Mouse (Mus musculus) adrenal gland, adult 18-20 months (tissue): Measurements from ENCODE around the gene Zfp709. TPM values are rescaled to one million over a fixed set of nuclear protein-coding genes. Genes with fewer than 3 reads are reported as not detected.
"Not testable (repeated sequence)": the region's sequence is repeated elsewhere in the genome, so short reads cannot be mapped to it uniquely, and the experiment has no call there.

ENCODE experiments used
- DNase-seq, 2 experiments: peaks; one replicate each; pipeline ENCODE4 v3.0.0; 2021 to 2022; ENCODE audit warnings: low spot score in 2 of 2
- total RNA-seq, 2 experiments: library from RNA; stranded (reverse); gene quantifications; 1 replicate in 1 of 2; 2 replicates in 1 of 2; pipeline ENCODE4 v1.2.3; 2021

The Zfp709 gene
- total RNA-seq, 2 experiments from 2014 or later: 5.7 to 6.4 TPM

DNA sequence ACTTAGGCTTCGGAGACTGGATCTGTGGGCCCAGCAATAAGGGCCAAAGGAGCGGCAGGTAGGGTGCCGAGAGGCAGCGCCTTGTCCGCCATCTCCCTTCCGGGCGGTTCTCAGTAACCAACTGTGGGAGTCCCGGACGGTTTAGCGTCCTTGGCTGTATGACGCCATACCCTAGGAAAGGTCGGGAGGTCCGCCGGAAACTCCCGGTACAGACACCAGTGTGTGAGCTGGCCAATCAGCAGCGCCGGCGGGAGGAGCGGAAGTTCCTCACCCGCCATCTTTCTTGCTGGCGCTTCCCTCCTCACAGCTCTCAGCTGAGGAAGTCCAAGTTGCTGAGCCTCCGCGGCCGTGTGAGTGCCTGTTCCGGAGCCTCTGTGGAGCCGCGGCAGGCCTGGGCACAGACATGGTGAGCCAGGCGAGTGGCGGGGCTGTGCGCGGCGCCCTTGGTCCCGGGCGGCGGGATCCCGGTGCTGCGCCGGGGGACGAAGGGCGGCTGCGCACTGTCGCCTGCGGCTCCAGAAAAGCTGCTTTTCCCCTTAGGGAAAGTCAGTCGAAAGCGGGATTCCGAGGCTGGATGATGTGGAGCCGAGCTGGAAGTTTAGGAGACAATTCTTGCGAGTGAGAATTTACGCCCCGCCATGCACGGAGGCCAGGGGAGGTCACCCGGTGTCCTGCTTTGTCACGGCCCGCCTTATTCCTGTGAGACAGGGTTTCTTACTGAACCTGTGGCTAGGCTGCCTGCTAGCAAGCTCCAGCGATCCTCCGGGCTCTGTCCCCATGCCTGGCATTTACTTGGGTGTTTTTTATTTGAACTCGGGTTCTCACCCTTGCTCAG, 41.0 kb downstream of the Zfp709 start:
- peak; percentile 84 to 87 for DNase-seq

- DNase-seq: no peak
Observed at GRCm38 (mm10) chr8:71925791-71926190, 44.0 kb downstream of the Zfp709 start.

DNA sequence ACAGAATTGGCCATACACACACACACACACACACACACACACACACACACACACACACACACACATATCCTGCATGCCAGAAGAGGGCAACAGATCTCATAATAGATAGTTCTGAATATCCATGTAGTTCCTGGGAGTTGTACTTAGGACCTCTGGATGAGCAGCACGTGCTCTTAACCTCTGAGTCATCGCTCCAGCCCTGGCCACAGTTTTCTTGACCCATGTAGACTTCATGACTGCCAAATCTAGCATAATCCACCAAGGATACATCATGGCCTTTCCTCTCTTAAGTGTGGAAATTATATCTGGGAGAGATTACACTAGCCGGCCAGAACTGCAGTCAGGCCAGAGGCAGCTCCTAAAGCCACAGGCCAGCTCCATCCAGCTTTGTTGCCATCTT, 44.7 kb downstream of the Zfp709 start:
- no peak for DNase-seq

GRCm38 (mm10) chr8:71927779-71928178, 46.0 kb downstream of the Zfp709 start:
- DNase-seq: no peak

DNA sequence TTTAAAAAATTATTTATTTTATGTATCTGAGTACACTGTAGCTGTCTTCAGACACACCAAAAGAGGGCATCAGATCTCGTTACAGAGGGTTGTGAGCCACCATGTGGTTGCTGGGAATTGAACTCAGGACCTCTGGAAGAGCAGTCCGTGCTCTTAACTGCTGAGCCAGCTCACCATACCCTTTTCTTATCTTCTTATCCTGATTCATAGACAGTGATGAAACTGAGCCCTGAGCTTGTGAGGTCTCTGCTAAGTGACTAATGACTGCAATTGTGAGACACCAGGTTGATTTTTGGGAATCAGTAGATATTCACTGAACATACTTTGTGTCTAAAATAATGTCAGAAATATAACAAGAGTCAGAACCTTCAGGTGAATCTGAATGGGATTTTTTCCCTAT, 56.2 kb downstream of the Zfp709 start:
- DNase-seq: not testable (repeated sequence)

GRCm38 (mm10) chr8:71940293-71941208, 58.7 kb downstream of the Zfp709 start:
- DNase-seq: no peak

DNA sequence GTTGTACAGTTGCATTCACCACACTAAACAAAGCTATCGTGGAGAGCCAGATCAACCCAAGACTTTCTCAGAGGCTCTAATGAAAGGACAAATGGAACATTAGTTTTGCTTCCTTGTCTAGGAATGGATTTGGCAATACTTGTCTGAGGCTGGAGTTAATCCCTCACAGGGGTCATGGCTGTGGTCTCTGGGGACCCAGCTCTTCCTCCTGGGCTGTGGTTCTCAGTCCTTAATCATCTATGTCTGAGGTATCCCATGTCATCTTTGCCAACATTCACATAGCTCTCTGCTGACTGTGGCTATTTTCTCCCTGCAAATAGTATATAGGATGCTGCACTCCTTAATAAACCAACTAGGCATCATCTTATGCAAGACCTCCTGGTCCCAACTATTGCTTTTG, 60.0 kb downstream of the Zfp709 start:
- no peak for DNase-seq

Other genes starting within 250 kb of the Zfp709 start
- gene Unc13a, start 210.3 kb upstream of the Zfp709 start, total RNA-seq: 1 to 10 TPM; 5.9 to 7.9 TPM
- gene Jak3, start 205.7 kb upstream of the Zfp709 start, total RNA-seq: 10 to 100 TPM; 11.6 to 17.3 TPM
- 1 to 10 TPM; 4.3 to 5.6 TPM for gene Insl3, start 192.8 kb upstream of the Zfp709 start, total RNA-seq
- 1 to 10 TPM; 3.5 to 4.3 TPM for gene B3gnt3, start 180.2 kb upstream of the Zfp709 start, total RNA-seq
- gene Fcho1, start 156.3 kb upstream of the Zfp709 start, total RNA-seq: 1 to 10 TPM; 1.9 to 2.3 TPM
- 1 to 10 TPM; 5.4 to 7.0 TPM for gene Zfp882, start 26.6 kb downstream of the Zfp709 start, total RNA-seq
- gene Zfp617, start 26.6 kb downstream of the Zfp709 start, total RNA-seq: 10 to 100 TPM; 26.5 to 36.6 TPM
- 10 to 100 TPM; 15.3 to 21.1 TPM for gene Zfp961, start 69.0 kb downstream of the Zfp709 start, total RNA-seq
- gene Cyp4f18, start 127.6 kb downstream of the Zfp709 start, total RNA-seq: 10 to 100 TPM in 1 of 2 experiments, 1 to 10 TPM in 1; 9.5 to 15.5 TPM
- not detected for gene Olfr372, start 159.2 kb downstream of the Zfp709 start, total RNA-seq
- not detected for gene Olfr373, start 201.2 kb downstream of the Zfp709 start, total RNA-seq
- gene Olfr374, start 225.0 kb downstream of the Zfp709 start, total RNA-seq: not detected